Mouse (Mus musculus) lung, postnatal 0 days (tissue): ENCODE results near the gene Slc7a15.
"Not testable (repeated sequence)": the region's sequence is repeated elsewhere in the genome, so short reads cannot be mapped to it uniquely, and the experiment has no call there.

Source experiments
- CTCF ChIP-seq: IDR thresholded peaks from 2 replicates; pipeline ENCODE4 v1.5.1; 2016; ENCODE audit warnings: antibody characterized with exemption, mild to moderate bottlenecking
- EP300 ChIP-seq: IDR thresholded peaks from 2 replicates; pipeline ENCODE4 v1.6.1; 2016; ENCODE audit warnings: antibody characterized with exemption, mild to moderate bottlenecking, control low read depth

- TF ChIP-seq CTCF, EP300: not testable (repeated sequence)
These were observed 26.9 kb downstream of the Slc7a15 start for GRCm38 (mm10) chr12:8571903-8572341.
